Mouse (Mus musculus) neural tube, embryonic 11.5 days (tissue): ENCODE data around the gene Mab21l3. TPM values are rescaled to one million over a fixed set of nuclear protein-coding genes. Genes with fewer than 3 reads are reported as not detected.

ENCODE experiments used
- ATAC-seq: fragments of 200-750 bp; cut with Nextera tagmentation; 2 replicates; pipeline ENCODE4 v1.8.0; 2017; ENCODE audit warnings: moderate number of reproducible peaks, mild to moderate bottlenecking, moderate TSS enrichment, moderate library complexity; ENCODE audit not compliant: insufficient read depth, low FRiP score, low TSS enrichment
- DNase-seq: peaks from one replicate; pipeline ENCODE4 v3.0.0-alpha.2; 2015; ENCODE audit warnings: low spot score
- H3K27ac ChIP-seq: fragments of 300-500 bp; sonication (generic); 2 replicates; pipeline ENCODE4 v1.5.1; 2014; ENCODE audit warnings: low read depth, mild to moderate bottlenecking, low read length
- H3K27me3 ChIP-seq: fragments of 300-500 bp; sonication (generic); 2 replicates; pipeline ENCODE4 v1.6.1; 2014; ENCODE audit warnings: mild to moderate bottlenecking, low read length, mixed read lengths; ENCODE audit not compliant: control insufficient read depth, insufficient read depth
- H3K36me3 ChIP-seq: fragments of 300-500 bp; sonication (generic); 2 replicates; pipeline ENCODE4 v1.6.1; 2014; ENCODE audit warnings: mild to moderate bottlenecking, low read length, moderate library complexity, mixed read lengths; ENCODE audit not compliant: control insufficient read depth, insufficient read depth
- H3K4me1 ChIP-seq: fragments of 300-500 bp; sonication (generic); 2 replicates; pipeline ENCODE4 v1.6.1; 2014; ENCODE audit warnings: low read length, mixed read lengths; ENCODE audit not compliant: control insufficient read depth, insufficient read depth
- H3K4me2 ChIP-seq: fragments of 300-500 bp; sonication (generic); 2 replicates; pipeline ENCODE4 v1.6.1; 2014; ENCODE audit warnings: low read depth, mild to moderate bottlenecking, moderate library complexity
- H3K4me3 ChIP-seq: fragments of 300-500 bp; sonication (generic); 2 replicates; pipeline ENCODE4 v1.5.1; 2014; ENCODE audit warnings: low read depth, low read length
- H3K9ac ChIP-seq: fragments of 300-500 bp; sonication (generic); 2 replicates; pipeline ENCODE4 v1.6.1; 2014; ENCODE audit warnings: mild to moderate bottlenecking, low read length
- H3K9me3 ChIP-seq: fragments of 300-500 bp; sonication (generic); 2 replicates; pipeline ENCODE4 v1.6.1; 2016; ENCODE audit warnings: low read length; ENCODE audit not compliant: control insufficient read depth
- WGBS: fragments of 180-500 bp; shearing (Covaris S2); extraction: QIAGEN DNeasy Blood & Tissue Kit; methylation state at CpG from one replicate; pipeline ENCODE4 v1.1.7; 2014; 5-methylcytosine and 5-hydroxymethylcytosine counted together
- polyA plus RNA-seq: library from polyadenylated mRNA; unstranded; fragments of >200 nt; fragmentation: Nextera tagmentation; extraction: Ambion mirVana; gene quantifications from 2 replicates; pipeline ENCODE4 v1.2.1, GENCODE M21; 2014

Gene Mab21l3
- polyA plus RNA-seq, 1 experiment from 2014 or later = 0.76 TPM

GRCm38 (mm10) chr3:101792191-101792590 is 56.6 kb downstream of the Mab21l3 start:
- Histone ChIP-seq H3K9ac (no peak overlapping the region), H3K36me3 (no peaks in the 10 kb centered on the region), H3K27me3 (no peaks in the 10 kb centered on the region), H3K9me3 (no peaks in the 10 kb centered on the region), H3K4me1 (0 out of 2 replicates have a peak, but pooled peaks cover 6% of the 10 kb centered on the region), H3K4me3 (no peak overlapping the region), H3K4me2 (no peak overlapping the region), H3K27ac (no peak overlapping the region)
- 77% methylated on average over 4 of the region's 4 CpGs for WGBS
- DNase-seq (no peak), ATAC-seq (no peak)

GRCm38 (mm10) chr3:101784768-101785424 is 63.9 kb downstream of the Mab21l3 start:
- Histone ChIP-seq H3K9ac (no peak overlapping the region), H3K27ac (no peak overlapping the region), H3K4me1 (no peaks in the 10 kb centered on the region), H3K36me3 (no peaks in the 10 kb centered on the region), H3K9me3 (no peaks in the 10 kb centered on the region), H3K4me3 (no peak overlapping the region), H3K4me2 (no peak overlapping the region), H3K27me3 (no peaks in the 10 kb centered on the region)
- ATAC-seq (no peak), DNase-seq (no peak)
- WGBS = 38% methylated on average over 10 of the region's 10 CpGs

DNA sequence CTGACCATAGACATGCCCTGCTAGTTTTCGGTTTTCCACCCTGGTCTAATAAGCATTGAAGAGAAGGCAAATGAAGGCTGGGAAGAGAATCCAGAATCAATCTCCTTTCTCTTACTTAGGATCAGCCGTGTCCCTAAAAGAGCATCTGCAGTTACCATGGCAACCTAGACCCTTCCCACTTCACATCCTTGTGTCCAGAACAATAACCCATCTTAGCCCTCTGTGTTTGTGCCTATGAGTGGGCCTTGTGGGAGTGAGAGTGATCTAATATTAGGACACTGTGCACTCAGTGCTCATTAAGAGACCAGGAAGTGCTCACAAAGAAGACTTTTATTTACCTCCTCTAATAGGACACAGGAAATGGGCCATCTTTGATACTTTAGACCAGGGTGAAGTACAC is 65.0 kb downstream of the Mab21l3 start:
- no peak overlapping the region for H3K4me2 ChIP-seq
- WGBS = 57% methylated on average over 2 of the region's 2 CpGs
- H3K36me3 ChIP-seq = no peaks in the 10 kb centered on the region
- no peak for ATAC-seq
- no peak for DNase-seq
- H3K4me3 ChIP-seq = no peak overlapping the region
- H3K27ac ChIP-seq = no peak overlapping the region
- no peaks in the 10 kb centered on the region for H3K4me1 ChIP-seq
- no peaks in the 10 kb centered on the region for H3K9me3 ChIP-seq
- no peak overlapping the region for H3K9ac ChIP-seq
- no peaks in the 10 kb centered on the region for H3K27me3 ChIP-seq

DNA sequence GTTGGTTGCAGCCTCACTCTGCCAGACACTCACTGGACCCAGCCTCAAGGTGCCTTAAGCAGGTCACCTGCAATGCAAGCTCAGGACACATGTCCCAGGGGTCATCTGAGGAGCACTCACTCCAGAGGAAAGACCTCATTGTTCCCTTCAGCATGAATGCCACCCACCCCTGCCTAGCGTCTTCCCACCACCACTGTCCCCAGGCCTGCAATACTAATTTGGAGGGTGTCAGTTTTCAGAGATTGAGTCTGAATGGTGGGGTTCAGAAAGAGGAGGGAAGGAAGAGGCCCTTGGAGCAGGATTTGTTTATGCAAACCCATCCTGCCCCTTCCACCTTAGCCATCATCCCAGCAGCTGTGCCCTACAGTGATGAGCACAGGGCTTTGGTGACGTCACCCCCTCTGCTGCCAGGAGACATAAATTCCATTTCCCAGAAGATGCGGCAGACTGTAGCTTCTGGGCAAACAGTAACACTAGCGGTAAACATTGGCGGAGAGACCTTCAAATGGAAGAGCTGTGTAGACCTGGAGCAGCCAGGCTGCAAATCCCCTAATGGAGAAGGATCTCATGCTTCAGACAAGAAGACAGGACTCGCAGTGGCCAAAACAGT is 67.8 kb downstream of the Mab21l3 start:
- ATAC-seq = no peak
- H3K4me2 ChIP-seq = no peak overlapping the region
- no peak for DNase-seq
- no peak overlapping the region for H3K4me3 ChIP-seq
- H3K36me3 ChIP-seq = no peaks in the 10 kb centered on the region
- WGBS = 42% methylated on average over 6 of the region's 6 CpGs
- no peaks in the 10 kb centered on the region for H3K4me1 ChIP-seq
- H3K9ac ChIP-seq = no peak overlapping the region
- H3K27ac ChIP-seq = no peak overlapping the region
- H3K27me3 ChIP-seq = no peaks in the 10 kb centered on the region
- no peaks in the 10 kb centered on the region for H3K9me3 ChIP-seq

DNA sequence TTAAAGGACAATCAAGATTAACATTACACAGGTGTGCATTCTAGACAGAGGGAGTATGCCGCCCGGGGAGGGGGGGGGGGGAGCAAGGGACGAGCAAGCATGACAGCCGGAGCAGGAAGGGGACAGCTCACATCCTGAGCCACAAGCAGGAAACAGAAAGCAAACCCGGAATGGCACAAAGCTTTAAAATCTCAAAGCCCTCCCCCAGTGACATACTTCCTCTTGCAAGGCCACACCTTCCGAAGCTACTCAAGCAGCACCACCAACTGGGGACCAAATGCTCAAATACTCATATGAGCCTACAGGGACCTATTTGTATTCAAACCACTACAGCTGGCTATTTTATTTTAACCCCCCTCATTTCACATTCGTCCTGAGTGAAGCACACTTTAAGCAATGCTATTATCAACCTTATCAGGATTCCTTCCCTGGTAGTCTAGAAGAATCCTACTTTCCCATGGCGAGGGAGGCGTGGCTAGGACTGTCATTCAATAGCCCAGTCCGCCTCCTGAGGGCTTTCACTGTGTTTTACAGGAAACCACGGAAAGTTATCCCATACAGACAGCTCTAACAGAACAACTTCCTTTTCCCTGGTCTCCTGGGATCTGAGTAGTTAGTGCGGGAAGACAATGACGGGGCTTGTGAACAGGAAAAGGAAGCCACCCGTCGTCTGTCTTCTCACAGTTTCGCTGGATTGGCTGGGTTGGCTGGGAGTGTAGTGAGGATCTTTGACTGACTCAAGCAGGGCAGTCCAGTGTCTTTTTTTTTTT is 69.7 kb downstream of the Mab21l3 start:
- H3K27me3 ChIP-seq = no peaks in the 10 kb centered on the region
- H3K4me3 ChIP-seq = no peak overlapping the region
- H3K9me3 ChIP-seq = no peaks in the 10 kb centered on the region
- H3K9ac ChIP-seq = no peak overlapping the region
- H3K4me2 ChIP-seq = no peak overlapping the region
- ATAC-seq = no peak
- WGBS = 65% methylated on average over 15 of the region's 16 CpGs
- no peaks in the 10 kb centered on the region for H3K36me3 ChIP-seq
- no peaks in the 10 kb centered on the region for H3K4me1 ChIP-seq
- no peak for DNase-seq
- H3K27ac ChIP-seq = no peak overlapping the region

DNA sequence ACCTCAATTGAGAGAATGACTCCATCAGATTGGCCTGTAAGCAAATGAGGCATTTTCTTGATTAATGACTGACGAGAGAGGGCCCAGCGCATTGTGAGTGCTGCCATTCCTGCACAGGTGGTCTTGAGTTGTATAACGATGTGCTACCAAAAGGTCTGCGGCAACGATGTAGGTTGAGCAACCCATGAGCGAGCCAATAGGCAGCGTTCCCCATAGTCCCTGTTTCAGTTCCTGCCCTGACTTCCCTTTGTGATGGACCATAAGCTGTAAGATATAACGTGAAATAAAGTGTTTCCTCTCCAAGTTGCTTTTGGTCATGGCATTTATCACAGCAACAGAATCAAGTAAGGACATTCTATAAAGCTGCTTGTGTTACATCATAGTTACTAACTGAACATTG is 73.0 kb downstream of the Mab21l3 start:
- no peak overlapping the region for H3K4me3 ChIP-seq
- no peak overlapping the region for H3K27ac ChIP-seq
- H3K36me3 ChIP-seq = no peaks in the 10 kb centered on the region
- no peak overlapping the region for H3K9ac ChIP-seq
- ATAC-seq (no peak), DNase-seq (no peak)
- WGBS = 91% methylated on average over 8 of the region's 8 CpGs
- no peaks in the 10 kb centered on the region for H3K9me3 ChIP-seq
- no peaks in the 10 kb centered on the region for H3K4me1 ChIP-seq
- no peak overlapping the region for H3K4me2 ChIP-seq
- H3K27me3 ChIP-seq = no peaks in the 10 kb centered on the region

GRCm38 (mm10) chr3:101770540-101770939 is 78.2 kb downstream of the Mab21l3 start:
- no peak for DNase-seq
- no peak overlapping the region for H3K4me2 ChIP-seq
- 84% methylated on average over 3 of the region's 3 CpGs for WGBS

GRCm38 (mm10) chr3:101763566-101763965 is 85.2 kb downstream of the Mab21l3 start:
- Histone ChIP-seq H3K36me3 (no peaks in the 10 kb centered on the region), H3K27me3 (no peaks in the 10 kb centered on the region), H3K9ac (no peak overlapping the region), H3K4me3 (no peak overlapping the region), H3K4me1 (no peaks in the 10 kb centered on the region), H3K9me3 (no peaks in the 10 kb centered on the region), H3K4me2 (no peak overlapping the region), H3K27ac (no peak overlapping the region)
- DNase-seq (no peak), ATAC-seq (no peak)

More at GRCm38 (mm10) chr3:101770540-101770939, 78.2 kb downstream of the Mab21l3 start:
- ATAC-seq = no peak
- H3K9ac ChIP-seq = no peak overlapping the region
- no peaks in the 10 kb centered on the region for H3K36me3 ChIP-seq
- no peaks in the 10 kb centered on the region for H3K9me3 ChIP-seq
- no peak overlapping the region for H3K4me3 ChIP-seq
- H3K27me3 ChIP-seq = no peaks in the 10 kb centered on the region
- H3K27ac ChIP-seq = no peak overlapping the region
- H3K4me1 ChIP-seq = no peaks in the 10 kb centered on the region
